Mouse (Mus musculus): ENCODE results near the gene Set. TPM values are rescaled to one million over a fixed set of nuclear protein-coding genes. Genes with fewer than 3 reads are reported as not detected.

The Set gene
- polyA plus RNA-seq, 1 experiment from 2014 or later: 870 TPM

DNA sequence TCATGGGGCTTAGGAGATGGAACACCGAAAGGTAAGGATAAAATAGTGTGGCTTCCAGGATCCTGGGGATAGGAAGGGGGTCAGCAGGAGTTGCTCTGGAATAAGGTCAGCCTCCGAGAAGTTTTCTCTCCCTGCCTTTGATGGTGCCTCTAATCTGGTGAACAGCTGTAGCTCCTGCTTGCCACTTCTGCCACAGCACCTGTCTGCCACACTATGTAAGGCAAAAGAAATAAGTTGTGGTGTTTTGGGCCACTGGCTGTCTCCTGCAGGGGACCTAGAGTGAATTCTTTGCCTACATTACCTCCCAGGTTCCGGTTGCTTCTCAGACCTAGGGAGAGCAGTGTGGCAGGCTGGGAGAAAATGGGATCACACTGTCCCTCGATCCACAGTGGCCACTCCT lies 21.6 kb downstream of the Set start:
- 75% methylated on average over 4 of the region's 4 CpGs for whole genome bisulfite sequencing

GRCm38 (mm10) chr2:30080181-30080800 lies 23.1 kb downstream of the Set start:
- WGBS: 87% methylated on average over 15 of the region's 15 CpGs

More for the DNA sequence above, 21.6 kb downstream of the Set start:
- DNase-seq (ENCODE audit: low spot score): no peak
- peak overlapping the region; percentile 68 for H3K4me3 ChIP-seq
- H3K9me3 ChIP-seq: no peaks in the 10 kb centered on the region
- H3K27ac ChIP-seq (replicated peaks): peak overlapping the region; percentile 89
- peaks cover 41% of the 10 kb centered on the region for H3K4me1 ChIP-seq
- no peaks in the 10 kb centered on the region for H3K27me3 ChIP-seq (replicated peaks; ENCODE audit: low read depth, poor library complexity, severe bottlenecking)
- H3K36me3 ChIP-seq (replicated peaks): peaks cover 31% of the 10 kb centered on the region

DNA sequence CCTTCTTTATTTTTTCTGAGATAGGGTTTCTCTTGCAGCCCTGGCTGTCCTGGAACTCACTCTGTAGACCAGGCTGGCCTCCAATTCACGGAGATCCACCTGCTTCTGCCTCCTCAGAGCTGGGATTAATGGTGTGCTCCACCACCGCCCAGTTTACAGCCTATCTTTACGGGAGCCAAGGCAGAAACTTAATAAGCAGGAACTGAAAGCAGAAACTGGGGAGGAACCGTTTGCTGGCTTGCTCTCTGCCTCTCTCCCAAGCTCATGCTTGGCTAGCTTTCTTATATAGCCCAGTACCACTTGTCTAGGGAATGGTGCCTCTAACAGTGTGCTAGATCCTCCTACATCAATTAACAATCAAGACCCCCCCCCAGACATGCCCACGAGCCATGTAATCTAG lies 26.9 kb downstream of the Set start:
- H3K27ac ChIP-seq (replicated peaks): no peak overlapping the region
- H3K9me3 ChIP-seq: no peaks in the 10 kb centered on the region
- no peaks in the 10 kb centered on the region for H3K27me3 ChIP-seq (replicated peaks; ENCODE audit: low read depth, poor library complexity, severe bottlenecking)
- peak overlapping the region; percentile 46 for H3K4me3 ChIP-seq
- peaks cover 32% of the 10 kb centered on the region for H3K36me3 ChIP-seq (replicated peaks)
- DNase-seq (ENCODE audit: low spot score): no peak
- 55% methylated on average over 5 of the region's 5 CpGs for WGBS
- peaks cover 33% of the 10 kb centered on the region for H3K4me1 ChIP-seq

More at GRCm38 (mm10) chr2:30080181-30080800, 23.1 kb downstream of the Set start:
- peaks cover 55% of the 10 kb centered on the region for H3K4me1 ChIP-seq
- 0 out of 2 replicates have a peak overlapping the region, but pooled peaks have one; percentile 8 for H3K4me3 ChIP-seq
- H3K27ac ChIP-seq (replicated peaks): no peak overlapping the region
- H3K27me3 ChIP-seq (replicated peaks; ENCODE audit: low read depth, poor library complexity, severe bottlenecking): no peaks in the 10 kb centered on the region
- peaks cover 22% of the 10 kb centered on the region for H3K36me3 ChIP-seq (replicated peaks)
- DNase-seq (ENCODE audit: low spot score): no peak
- no peaks in the 10 kb centered on the region for H3K9me3 ChIP-seq

- H3K4me3 ChIP-seq: peak overlapping the region; percentile 46
- H3K27me3 ChIP-seq (replicated peaks; ENCODE audit: low read depth, poor library complexity, severe bottlenecking): no peaks in the 10 kb centered on the region
- peaks cover 33% of the 10 kb centered on the region for H3K36me3 ChIP-seq (replicated peaks)
- H3K4me1 ChIP-seq: peaks cover 28% of the 10 kb centered on the region
- H3K27ac ChIP-seq (replicated peaks): peak overlapping the region; percentile 26
- DNase-seq (ENCODE audit: low spot score): peak; percentile 59
- WGBS: 5% methylated on average over 12 of the region's 12 CpGs
- H3K9me3 ChIP-seq: no peaks in the 10 kb centered on the region
Measured at GRCm38 (mm10) chr2:30084632-30085031, 27.5 kb downstream of the Set start.

- Histone ChIP-seq H3K9me3 (no peaks in the 10 kb centered on the region), H3K27me3 (replicated peaks; ENCODE audit: low read depth, poor library complexity, severe bottlenecking) (no peaks in the 10 kb centered on the region), H3K27ac (replicated peaks) (no peak overlapping the region), H3K4me3 (no peak overlapping the region), H3K36me3 (replicated peaks) (peaks cover 45% of the 10 kb centered on the region), H3K4me1 (peaks cover 17% of the 10 kb centered on the region)
- no peak for DNase-seq (ENCODE audit: low spot score)
- WGBS: 90% methylated on average over 4 of the region's 4 CpGs
Measured at GRCm38 (mm10) chr2:30087310-30087709, 30.1 kb downstream of the Set start.

DNA sequence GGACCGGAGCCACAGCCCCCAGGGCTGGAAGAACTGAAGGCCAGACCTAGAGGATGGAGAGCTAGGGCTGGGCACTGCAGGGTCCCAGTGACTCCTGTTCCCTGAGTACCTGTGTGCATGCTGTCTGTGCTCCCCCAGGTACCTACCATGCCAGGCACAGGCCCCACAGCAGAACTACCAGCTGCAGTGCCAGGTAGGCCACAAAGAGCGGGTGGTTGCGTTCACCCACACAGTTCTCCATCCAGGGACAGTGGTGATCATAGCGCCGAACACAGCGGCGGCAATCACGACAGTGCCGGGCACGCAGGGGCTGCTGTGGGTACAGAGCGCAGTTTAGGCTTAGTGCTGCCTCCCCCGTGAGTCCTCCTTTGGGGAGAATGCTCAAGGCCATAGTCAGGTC lies 34.3 kb downstream of the Set start:
- 93% methylated on average over 12 of the region's 12 CpGs for WGBS
- H3K9me3 ChIP-seq: no peaks in the 10 kb centered on the region
- H3K36me3 ChIP-seq (replicated peaks): peaks cover 41% of the 10 kb centered on the region
- H3K27me3 ChIP-seq (replicated peaks; ENCODE audit: low read depth, poor library complexity, severe bottlenecking): no peaks in the 10 kb centered on the region
- no peak overlapping the region for H3K4me3 ChIP-seq
- H3K4me1 ChIP-seq: peaks cover 32% of the 10 kb centered on the region
- no peak for DNase-seq (ENCODE audit: low spot score)
- no peak overlapping the region for H3K27ac ChIP-seq (replicated peaks)

DNA sequence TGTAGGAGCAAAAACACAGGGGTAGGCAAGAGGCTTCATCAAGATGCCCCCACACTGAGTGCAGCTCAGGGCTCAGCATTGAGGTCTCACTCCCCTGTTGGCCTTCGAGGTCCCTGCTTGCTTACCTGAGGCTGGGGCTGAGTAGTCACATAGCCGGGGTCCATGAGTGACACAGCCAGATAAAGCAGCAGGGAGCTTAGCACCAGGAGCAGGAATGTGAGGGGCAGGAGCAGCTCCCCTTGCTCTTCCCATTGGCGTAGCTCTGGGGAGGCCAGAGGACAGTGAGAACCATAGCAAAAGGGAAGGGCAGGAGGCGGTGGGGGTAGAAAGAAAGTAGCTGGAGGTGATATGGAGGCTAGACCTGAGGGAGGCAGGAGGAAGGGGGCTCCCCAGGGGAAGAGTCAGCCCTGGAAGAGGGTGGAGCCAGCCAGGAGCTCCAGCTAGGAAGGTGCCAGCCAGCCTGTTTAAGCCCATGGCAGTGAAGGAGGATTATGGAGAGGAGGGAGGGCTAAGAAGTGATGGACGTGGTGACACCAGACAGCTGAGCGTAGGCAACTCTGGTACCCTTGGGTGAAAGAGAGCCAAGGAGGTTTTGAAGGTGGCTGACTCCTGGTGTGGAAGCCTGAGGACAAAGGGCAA lies 35.2 kb downstream of the Set start:
- Histone ChIP-seq H3K27ac (replicated peaks) (no peak overlapping the region), H3K36me3 (replicated peaks) (peaks cover 41% of the 10 kb centered on the region), H3K4me3 (peak overlapping the region; percentile 74), H3K27me3 (replicated peaks; ENCODE audit: low read depth, poor library complexity, severe bottlenecking) (no peaks in the 10 kb centered on the region), H3K4me1 (peaks cover 32% of the 10 kb centered on the region), H3K9me3 (no peaks in the 10 kb centered on the region)
- DNase-seq (ENCODE audit: low spot score): no peak
- 58% methylated on average over 6 of the region's 6 CpGs for WGBS

DNA sequence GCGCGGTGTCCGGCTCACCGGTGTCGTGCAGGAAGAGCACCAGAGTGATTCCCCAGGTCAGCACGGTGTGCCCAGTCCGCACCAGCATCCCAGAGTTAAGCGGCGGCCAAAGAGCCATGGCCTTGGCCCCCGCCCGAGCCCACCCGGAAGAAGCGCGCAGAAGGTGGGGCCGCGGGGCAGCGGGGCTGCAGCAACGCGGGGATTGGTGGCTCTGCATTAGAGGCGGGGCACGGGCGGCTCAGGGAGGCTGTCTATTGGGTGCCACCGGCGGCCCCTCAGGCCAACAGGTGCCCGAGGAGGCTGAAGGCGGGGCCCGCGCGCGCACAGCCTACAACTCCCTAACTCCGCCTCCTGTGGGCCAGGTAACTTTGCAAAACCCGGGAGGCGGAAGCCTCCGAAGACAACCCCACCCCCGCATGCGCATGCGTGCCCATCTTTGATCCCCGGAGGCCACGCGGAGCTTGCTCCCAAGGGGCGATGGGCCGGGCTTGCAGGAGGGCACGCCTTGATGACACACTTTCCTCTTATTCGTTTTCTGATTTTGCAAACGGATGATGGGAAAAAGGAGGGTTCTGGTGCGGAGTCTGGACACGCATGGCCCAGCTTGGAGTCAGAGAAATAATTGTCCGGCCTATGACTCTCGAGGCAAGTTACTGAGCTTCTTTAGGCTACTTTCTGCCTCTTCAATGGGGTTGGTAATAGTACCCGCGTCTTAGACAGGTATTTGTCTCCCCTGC lies 36.5 kb downstream of the Set start, which contains the start of gene Zdhhc12:
TSS of gene Zdhhc12 (minus strand) at position 178 of the 737 bp plus-strand sequence.
- Histone ChIP-seq H3K27ac (replicated peaks) (peak within 1 kb of the TSS; percentile 84), H3K27me3 (replicated peaks; ENCODE audit: low read depth, poor library complexity, severe bottlenecking) (no peaks in the 10 kb centered on the region), H3K4me3 (peak within 1 kb of the TSS; percentile 74), H3K9me3 (no peaks in the 10 kb centered on the region), H3K36me3 (replicated peaks) (peaks cover 49% of the 10 kb centered on the region), H3K4me1 (peaks cover 32% of the 10 kb centered on the region)
- WGBS: under 1% methylated on average over 51 of the region's 51 CpGs
- peak; percentile 98 for DNase-seq (ENCODE audit: low spot score)

GRCm38 (mm10) chr2:30094208-30094588 lies 37.0 kb downstream of the Set start:
- H3K27ac ChIP-seq (replicated peaks): peak overlapping the region; percentile 84

DNA sequence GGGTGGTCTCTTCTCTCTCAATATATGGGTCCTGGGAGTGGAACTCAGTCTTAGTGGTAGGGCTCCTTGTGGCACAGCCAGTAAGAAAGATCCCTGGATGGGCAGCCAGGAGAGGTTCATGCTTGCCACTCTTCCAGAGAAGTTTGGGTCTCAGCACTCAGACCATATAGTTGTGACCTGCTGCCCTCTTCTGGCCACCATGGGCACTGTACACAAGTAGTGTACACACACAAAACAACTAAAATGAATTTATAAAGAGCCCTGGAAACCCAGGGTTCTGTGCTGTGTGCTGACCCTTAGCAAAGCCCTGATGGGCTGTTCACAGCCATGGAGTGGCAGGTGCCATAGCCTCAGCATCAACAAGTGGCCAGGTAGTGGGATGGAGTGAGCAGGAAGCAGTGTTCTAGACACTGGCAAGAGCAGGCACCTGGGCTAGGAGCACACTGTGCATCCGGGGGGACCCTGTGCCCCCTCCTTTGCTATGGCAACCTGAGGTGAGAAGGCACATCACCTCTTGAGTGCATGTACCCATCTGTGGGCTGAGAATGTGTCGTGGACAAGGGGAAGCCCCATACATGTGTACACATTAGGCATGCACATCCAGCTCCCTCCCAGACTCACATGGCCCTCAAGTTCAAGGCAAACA lies 38.8 kb downstream of the Set start:
- peaks cover 58% of the 10 kb centered on the region for H3K36me3 ChIP-seq (replicated peaks)
- peaks cover 35% of the 10 kb centered on the region for H3K4me1 ChIP-seq
- no peak overlapping the region for H3K27ac ChIP-seq (replicated peaks)
- no peaks in the 10 kb centered on the region for H3K9me3 ChIP-seq
- no peaks in the 10 kb centered on the region for H3K27me3 ChIP-seq (replicated peaks; ENCODE audit: low read depth, poor library complexity, severe bottlenecking)
- DNase-seq (ENCODE audit: low spot score): peak; percentile 64
- no peak overlapping the region for H3K4me3 ChIP-seq
- WGBS: 80% methylated on average over 2 of the region's 2 CpGs

More at GRCm38 (mm10) chr2:30094208-30094588, 37.0 kb downstream of the Set start:
- peak overlapping the region; percentile 74 for H3K4me3 ChIP-seq
- 5% methylated on average over 13 of the region's 13 CpGs for WGBS
- H3K9me3 ChIP-seq: no peaks in the 10 kb centered on the region
- H3K27me3 ChIP-seq (replicated peaks; ENCODE audit: low read depth, poor library complexity, severe bottlenecking): no peaks in the 10 kb centered on the region
- peaks cover 54% of the 10 kb centered on the region for H3K36me3 ChIP-seq (replicated peaks)
- peaks cover 35% of the 10 kb centered on the region for H3K4me1 ChIP-seq
- peak; percentile 62 for DNase-seq (ENCODE audit: low spot score)

GRCm38 (mm10) chr2:30100214-30100613 lies 43.0 kb downstream of the Set start:
- Histone ChIP-seq H3K4me1 (0 out of 2 replicates have a peak, but pooled peaks cover 5% of the 10 kb centered on the region), H3K27ac (replicated peaks) (no peak overlapping the region), H3K27me3 (replicated peaks; ENCODE audit: low read depth, poor library complexity, severe bottlenecking) (no peaks in the 10 kb centered on the region), H3K36me3 (replicated peaks) (peaks cover 82% of the 10 kb centered on the region), H3K9me3 (no peaks in the 10 kb centered on the region), H3K4me3 (no peak overlapping the region)
- no peak for DNase-seq (ENCODE audit: low spot score)
- WGBS: 70% methylated on average over 4 of the region's 4 CpGs

GRCm38 (mm10) chr2:30106364-30106763 lies 49.2 kb downstream of the Set start:
- no peak overlapping the region for H3K4me3 ChIP-seq
- DNase-seq (ENCODE audit: low spot score): peak; percentile 58
- no peak overlapping the region for H3K27ac ChIP-seq (replicated peaks)
- H3K4me1 ChIP-seq: no peaks in the 10 kb centered on the region
- H3K27me3 ChIP-seq (replicated peaks; ENCODE audit: low read depth, poor library complexity, severe bottlenecking): no peaks in the 10 kb centered on the region
- H3K36me3 ChIP-seq (replicated peaks): peaks cover 93% of the 10 kb centered on the region
- no peaks in the 10 kb centered on the region for H3K9me3 ChIP-seq
